Mouse (Mus musculus) E14TG2a.4 (cell line): ENCODE measurements around the gene Phb.

ENCODE experiments used
- CTCF ChIP-seq: conservative IDR thresholded peaks from 2 replicates; pipeline ENCODE4 v1.5.1; 2014; ENCODE audit warnings: low read length
- NANOG ChIP-seq: IDR thresholded peaks from 2 replicates; pipeline ENCODE4 v1.6.1; 2014; ENCODE audit warnings: borderline replicate concordance, low read length, mixed read lengths

GRCm38 (mm10) chr11:95621541-95622130 lies 45.1 kb upstream of the Phb start:
- TF ChIP-seq CTCF (no peak), NANOG (no peak)
